Mouse (Mus musculus) left cerebral cortex, postnatal 10 days (tissue): Measurements from ENCODE around the gene 1110065P20Rik. TPM values are rescaled to one million over a fixed set of nuclear protein-coding genes. Genes with fewer than 3 reads are reported as not detected.

ENCODE experiments used
- DNase-seq, 2 experiments: peaks; one replicate each; pipeline ENCODE4 v3.0.0; 2021 to 2022; ENCODE audit warnings: low spot score in 2 of 2, mixed read lengths in 1 of 2; ENCODE audit errors: extremely low spot score in 1 of 2
- intact Hi-C: fragments of 180-260 bp; cut with DNase I; formaldehyde crosslinking; loops from one replicate; pipeline ENCODE4 v1.15.1; 2025
- total RNA-seq, 2 experiments: library from RNA; stranded (reverse); gene quantifications; 2 replicates each; pipeline ENCODE4 v1.2.3; 2021

The 1110065P20Rik gene
- total RNA-seq, 2 experiments from 2014 or later: 87.8 to 97.6 TPM

- DNase-seq: peak; percentile 82 to 85
- intact Hi-C loops: loop anchor here (5.0 kb wide), 1 partner anchor 47 kb away; the partner anchor contains the start of gene Mtf1
Measured at GRCm38 (mm10) chr4:124849631-124850260, 1.2 kb downstream of the 1110065P20Rik start.

DNA sequence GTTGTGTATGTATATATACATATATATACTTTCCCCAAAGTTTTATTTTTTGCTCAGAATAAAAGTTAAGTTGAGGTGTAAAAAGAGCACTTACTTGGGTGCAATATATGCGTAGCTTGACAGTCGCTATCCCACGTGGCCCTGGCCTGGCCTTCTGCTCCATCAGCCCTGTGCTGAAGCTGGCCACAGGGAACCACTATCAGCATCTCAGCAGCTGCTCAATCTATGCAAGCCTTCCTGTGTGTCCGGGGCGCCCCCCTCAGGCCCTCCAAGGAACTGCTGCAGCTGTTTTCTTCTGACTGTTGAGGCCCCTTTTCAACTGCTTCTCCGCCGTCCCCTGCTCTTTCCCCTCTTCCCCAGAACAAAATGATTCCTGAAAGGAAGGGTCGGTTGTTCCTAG is 3.4 kb downstream of the 1110065P20Rik start:
- peak; percentile 83 to 88 for DNase-seq
- intact Hi-C loops: loop anchor here (5.0 kb wide), 1 partner anchor 45 kb away; the partner anchor contains the start of gene Mtf1

DNA sequence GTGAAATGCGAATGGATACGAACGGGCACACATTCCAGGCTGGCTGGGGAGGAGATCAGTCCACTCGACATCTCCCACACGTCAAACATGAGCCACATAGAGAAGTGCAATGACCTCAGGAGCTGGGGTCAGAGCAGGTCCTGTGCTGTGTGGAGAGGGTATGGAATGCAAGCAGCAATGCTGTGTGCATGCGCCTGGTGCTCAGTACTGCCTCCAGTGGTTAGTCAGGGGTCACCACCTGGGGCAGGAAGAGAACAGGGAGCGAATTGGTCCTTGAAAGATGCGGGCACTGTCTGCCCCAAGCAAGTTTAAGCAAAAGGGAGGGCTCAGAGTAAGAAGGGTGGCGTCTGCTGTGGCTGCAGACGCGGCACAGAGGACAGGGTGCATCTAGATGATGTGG is 7.5 kb downstream of the 1110065P20Rik start:
- intact Hi-C loops: no loop called here
- peak in 1 of 2 experiments; percentile 52 for DNase-seq

- intact Hi-C loops: no loop called here
- no peak for DNase-seq
Measured at GRCm38 (mm10) chr4:124840998-124841397, 10.0 kb downstream of the 1110065P20Rik start.

DNA sequence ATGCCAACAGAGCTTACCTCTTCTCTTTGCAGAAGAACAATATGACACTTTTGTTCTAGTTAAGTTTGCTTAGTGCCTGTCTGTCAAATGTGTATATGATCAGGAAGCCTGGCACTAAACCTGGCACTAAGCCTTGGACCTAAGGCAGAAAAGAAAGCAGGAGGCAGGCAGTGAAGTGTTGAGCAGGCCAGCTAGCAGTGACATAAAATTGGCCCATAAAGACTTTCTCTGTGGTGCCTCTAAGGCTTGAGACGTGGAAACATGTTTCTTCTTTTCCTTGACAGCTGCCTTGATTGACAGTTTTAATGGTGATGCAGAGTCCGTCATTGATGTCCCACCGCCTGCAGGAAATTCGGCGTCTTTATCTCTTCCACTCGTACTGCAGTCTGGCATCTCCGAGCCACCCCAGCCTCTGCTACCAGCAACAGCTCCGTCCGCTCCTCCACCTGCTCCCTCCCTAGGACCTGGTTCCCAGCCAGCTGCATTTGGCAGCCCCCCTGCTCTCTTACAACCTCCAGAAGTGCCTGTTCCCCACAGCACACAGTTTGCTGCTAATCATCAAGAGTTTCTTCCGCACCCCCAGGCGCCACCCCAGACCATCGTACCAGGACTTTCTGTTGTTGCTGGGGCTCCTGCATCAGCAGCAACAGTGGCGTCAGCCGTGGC is 12.8 kb downstream of the 1110065P20Rik start:
- DNase-seq: no peak
- intact Hi-C loops: no loop called here

- DNase-seq: no peak
- intact Hi-C loops: no loop called here
Measured at GRCm38 (mm10) chr4:124832796-124833195, 18.2 kb downstream of the 1110065P20Rik start.

- no peak for DNase-seq
- intact Hi-C loops: no loop called here
Measured at GRCm38 (mm10) chr4:124829671-124830070, 21.3 kb downstream of the 1110065P20Rik start.

GRCm38 (mm10) chr4:124825371-124825965 is 25.5 kb downstream of the 1110065P20Rik start:
- DNase-seq: no peak
- intact Hi-C loops: no loop called here

DNA sequence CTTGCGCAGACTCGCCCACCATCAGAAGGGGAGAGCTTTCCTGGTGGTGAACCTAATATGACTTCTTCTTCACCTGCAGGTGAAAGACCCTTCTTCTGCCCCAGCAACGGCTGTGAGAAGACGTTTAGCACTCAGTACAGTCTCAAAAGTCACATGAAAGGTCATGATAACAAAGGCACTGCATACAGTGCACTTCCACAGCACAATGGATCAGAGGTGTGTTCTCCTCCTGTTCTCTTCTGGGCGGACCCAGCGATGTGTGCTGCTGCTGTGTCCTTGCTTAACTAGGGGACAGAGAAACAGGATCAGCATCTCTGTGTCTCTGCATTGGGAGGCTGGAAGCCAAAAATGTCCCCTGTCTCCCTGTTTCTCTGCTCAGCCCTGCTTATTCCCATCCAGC is 26.0 kb downstream of the 1110065P20Rik start:
- DNase-seq: no peak
- intact Hi-C loops: no loop called here

DNA sequence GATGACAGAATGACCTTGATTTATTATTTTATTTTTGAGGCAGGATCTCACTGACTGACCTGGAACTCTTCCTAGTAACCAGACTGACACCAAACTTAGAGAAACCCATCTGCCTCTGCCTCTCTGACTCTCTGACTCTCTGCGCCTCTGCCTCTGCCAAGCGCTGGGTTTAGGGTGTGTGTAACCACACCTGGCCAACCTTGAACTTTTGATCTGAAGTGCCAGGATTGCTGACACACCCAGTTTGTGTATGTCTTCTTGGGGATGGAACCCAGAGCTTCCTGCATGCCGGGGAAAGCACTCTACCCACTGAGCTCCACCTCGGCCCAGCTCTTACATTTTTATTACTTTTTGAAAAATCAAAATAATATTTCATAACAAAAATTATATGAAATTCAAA is 32.2 kb downstream of the 1110065P20Rik start:
- DNase-seq: no peak
- intact Hi-C loops: no loop called here

- DNase-seq: no peak
- intact Hi-C loops: no loop called here
Measured at GRCm38 (mm10) chr4:124817803-124818202, 33.2 kb downstream of the 1110065P20Rik start.

- DNase-seq: no peak
- intact Hi-C loops: no loop called here
Measured at GRCm38 (mm10) chr4:124815901-124816300, 35.1 kb downstream of the 1110065P20Rik start.

DNA sequence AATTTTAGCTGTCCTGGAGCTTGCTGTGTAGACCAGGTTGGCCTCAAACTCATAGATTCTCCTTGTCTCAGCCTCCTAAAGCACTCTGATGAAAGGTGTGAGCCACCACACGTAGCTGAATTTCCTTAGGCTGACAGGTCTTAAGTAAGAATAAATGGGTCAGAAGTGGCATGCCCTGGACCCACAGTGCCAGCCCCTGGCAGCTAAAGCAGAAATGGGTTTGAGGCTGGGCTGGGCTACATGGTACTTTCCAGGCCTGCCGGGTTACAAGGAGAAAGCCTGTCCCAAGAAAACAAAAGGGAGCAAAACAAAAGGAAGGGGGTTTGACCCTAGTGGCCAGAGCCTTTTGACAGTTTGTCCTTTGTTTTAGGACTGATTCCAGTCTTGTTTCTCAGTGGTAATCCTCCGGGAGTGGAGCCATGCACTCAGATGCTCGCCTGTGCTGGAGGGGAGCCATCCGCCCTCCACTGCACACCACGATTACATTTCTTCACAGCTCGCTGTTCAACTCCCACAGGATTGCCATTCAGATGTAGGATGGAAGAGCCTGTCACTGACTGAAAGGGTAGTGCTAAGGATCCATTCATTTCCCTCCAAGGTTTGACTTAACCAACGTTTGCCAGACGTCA is 39.5 kb downstream of the 1110065P20Rik start:
- peak in 1 of 2 experiments; percentile 40 for DNase-seq
- intact Hi-C loops: no loop called here

GRCm38 (mm10) chr4:124810056-124810455 is 40.9 kb downstream of the 1110065P20Rik start:
- intact Hi-C loops: no loop called here
- no peak for DNase-seq

DNA sequence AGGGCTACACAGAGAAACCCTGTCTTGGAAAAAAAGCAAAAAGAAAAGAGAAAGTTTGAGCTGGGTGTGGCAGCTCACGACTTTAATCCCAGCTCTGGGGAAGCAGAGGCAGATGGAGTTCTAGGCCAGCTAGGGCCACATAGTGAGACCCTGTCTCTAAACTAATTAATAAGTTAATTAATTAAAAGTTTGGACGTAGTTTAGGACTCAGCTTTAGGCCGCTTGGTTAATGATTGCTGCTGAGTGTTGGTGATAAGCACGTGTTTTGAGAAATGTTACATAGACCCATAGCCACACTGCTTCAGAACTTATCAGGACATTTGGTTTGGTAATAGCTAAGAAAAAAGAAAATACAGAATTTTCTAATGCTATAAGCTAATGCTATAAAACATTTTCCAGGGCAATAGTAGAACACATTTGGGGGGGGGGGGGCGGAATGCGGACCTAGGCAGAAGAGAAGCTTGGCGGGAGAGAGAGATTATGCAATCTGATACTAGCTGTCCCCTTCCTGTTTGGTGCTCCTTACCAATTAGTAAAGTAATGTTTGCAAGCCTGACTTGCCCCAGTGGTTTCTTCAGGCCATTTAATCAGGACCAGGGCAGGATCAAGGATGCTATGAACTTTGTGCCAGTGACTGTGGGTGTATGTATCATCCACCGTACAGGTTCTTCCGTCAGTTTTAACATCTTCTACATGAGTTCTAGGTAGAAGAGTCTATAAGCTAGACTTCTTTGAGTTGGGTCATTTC is 41.7 kb downstream of the 1110065P20Rik start:
- intact Hi-C loops: no loop called here
- no peak for DNase-seq

GRCm38 (mm10) chr4:124808511-124808910 is 42.5 kb downstream of the 1110065P20Rik start:
- no peak for DNase-seq
- intact Hi-C loops: no loop called here

DNA sequence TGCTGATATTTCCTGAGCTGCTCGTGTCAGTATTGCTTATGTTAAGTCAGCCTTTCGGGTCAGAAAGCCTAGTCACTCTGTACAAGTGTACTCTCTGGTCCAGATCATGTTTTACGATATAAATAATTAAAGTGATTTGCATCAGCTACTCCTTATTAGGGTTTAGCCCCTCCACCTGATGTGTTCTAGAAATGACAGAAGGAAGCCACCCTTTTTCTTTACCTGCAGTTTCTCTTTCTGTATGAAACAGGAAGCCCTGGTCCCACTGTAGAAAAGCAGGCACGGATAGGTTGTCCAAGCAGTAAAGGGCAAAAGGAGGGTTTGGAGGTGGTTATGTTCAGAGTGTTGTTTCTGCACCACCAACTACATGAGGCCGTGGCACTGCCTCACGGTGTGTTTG is 47.6 kb downstream of the 1110065P20Rik start:
- intact Hi-C loops: loop anchor here (5.0 kb wide), 1 partner anchor 44 kb away; no protein-coding TSS in a partner anchor
- DNase-seq: no peak

GRCm38 (mm10) chr4:124802309-124803260 is 48.4 kb downstream of the 1110065P20Rik start:
- intact Hi-C loops: loop anchor here (5.0 kb wide), 1 partner anchor 45 kb away; no protein-coding TSS in a partner anchor
- DNase-seq: peak; percentile 94 to 98
